Mouse (Mus musculus): Measurements from ENCODE around the gene Asb4.

Gene Asb4

GRCm38 (mm10) chr6:5444331-5444898 lies 61.2 kb downstream of the Asb4 start:
- DNase-seq (ENCODE audit: low read depth, low spot score), result no peak

GRCm38 (mm10) chr6:5447013-5447412 lies 63.8 kb downstream of the Asb4 start:
- DNase-seq (ENCODE audit: low read depth, low spot score), result no peak

- DNase-seq (ENCODE audit: low read depth, low spot score), result no peak
These were observed 64.4 kb downstream of the Asb4 start for GRCm38 (mm10) chr6:5447546-5447945.

GRCm38 (mm10) chr6:5448396-5448795 lies 65.2 kb downstream of the Asb4 start:
- DNase-seq (ENCODE audit: low read depth, low spot score), result no peak

- DNase-seq (ENCODE audit: low read depth, low spot score), result no peak
These were observed 66.7 kb downstream of the Asb4 start for GRCm38 (mm10) chr6:5449878-5450277.

- DNase-seq (ENCODE audit: low read depth, low spot score), result no peak
These were observed 72.7 kb downstream of the Asb4 start for GRCm38 (mm10) chr6:5455836-5456235.

GRCm38 (mm10) chr6:5470480-5471318 lies 87.5 kb downstream of the Asb4 start:
- DNase-seq (ENCODE audit: low read depth, low spot score), result no peak

- no peak for DNase-seq (ENCODE audit: low read depth, low spot score)
These were observed 89.5 kb downstream of the Asb4 start for GRCm38 (mm10) chr6:5472692-5473091.

GRCm38 (mm10) chr6:5474021-5474420 lies 90.8 kb downstream of the Asb4 start:
- no peak for DNase-seq (ENCODE audit: low read depth, low spot score)

GRCm38 (mm10) chr6:5481066-5481465 lies 97.9 kb downstream of the Asb4 start:
- DNase-seq (ENCODE audit: low read depth, low spot score), result no peak

- no peak for DNase-seq (ENCODE audit: low read depth, low spot score)
These were observed 99.1 kb downstream of the Asb4 start for GRCm38 (mm10) chr6:5482270-5482783.

Measured in A20 (cell line).